Mouse (Mus musculus) limb, embryonic 15.5 days (tissue): ENCODE results near the gene Ints11. TPM values are rescaled to one million over a fixed set of nuclear protein-coding genes. Genes with fewer than 3 reads are reported as not detected.
A peak's percentile ranks its signal among the peaks of the same experiment; 100 is the strongest.

Experiments used
- ATAC-seq: fragments of 200-750 bp; cut with Nextera tagmentation; 2 replicates; pipeline ENCODE4 v1.8.0; 2017; ENCODE audit warnings: low read depth, moderate TSS enrichment; ENCODE audit not compliant: insufficient number of reproducible peaks, low FRiP score, low TSS enrichment
- H3K27ac ChIP-seq: fragments of 300-500 bp; sonication (generic); 2 replicates; pipeline ENCODE4 v1.5.1; 2015; ENCODE audit warnings: moderate library complexity, mild to moderate bottlenecking, inconsistent platforms
- H3K27me3 ChIP-seq: fragments of 300-500 bp; sonication (generic); 2 replicates; pipeline ENCODE4 v1.6.1; 2015; ENCODE audit warnings: inconsistent platforms
- H3K36me3 ChIP-seq: fragments of 300-500 bp; sonication (generic); 2 replicates; pipeline ENCODE4 v1.6.1; 2015; ENCODE audit warnings: inconsistent platforms
- H3K4me1 ChIP-seq: fragments of 300-500 bp; sonication (generic); 2 replicates; pipeline ENCODE4 v1.6.1; 2015; ENCODE audit warnings: inconsistent platforms
- H3K4me2 ChIP-seq: fragments of 300-500 bp; sonication (generic); 2 replicates; pipeline ENCODE4 v1.6.1; 2015; ENCODE audit warnings: mild to moderate bottlenecking, inconsistent platforms
- H3K4me3 ChIP-seq: fragments of 300-500 bp; sonication (generic); 2 replicates; pipeline ENCODE4 v1.5.1; 2015; ENCODE audit warnings: mild to moderate bottlenecking, inconsistent platforms
- H3K9ac ChIP-seq: fragments of 300-500 bp; sonication (generic); 2 replicates; pipeline ENCODE4 v1.6.1; 2015; ENCODE audit warnings: inconsistent platforms
- H3K9me3 ChIP-seq: fragments of 300-500 bp; sonication (generic); 2 replicates; pipeline ENCODE4 v1.6.1; 2016; ENCODE audit warnings: inconsistent platforms
- WGBS: fragments of 180-500 bp; shearing (Covaris S2); methylation state at CpG from one replicate; pipeline ENCODE4 v1.1.7; 2015; 5-methylcytosine and 5-hydroxymethylcytosine counted together
- polyA plus RNA-seq: library from polyadenylated mRNA; unstranded; fragments of >200 nt; fragmentation: Nextera tagmentation; extraction: Ambion mirVana; gene quantifications from 2 replicates; pipeline ENCODE4 v1.2.1, GENCODE M21; 2015

Ints11 gene
- polyA plus RNA-seq, 1 experiment from 2014 or later: 72.3 TPM

DNA sequence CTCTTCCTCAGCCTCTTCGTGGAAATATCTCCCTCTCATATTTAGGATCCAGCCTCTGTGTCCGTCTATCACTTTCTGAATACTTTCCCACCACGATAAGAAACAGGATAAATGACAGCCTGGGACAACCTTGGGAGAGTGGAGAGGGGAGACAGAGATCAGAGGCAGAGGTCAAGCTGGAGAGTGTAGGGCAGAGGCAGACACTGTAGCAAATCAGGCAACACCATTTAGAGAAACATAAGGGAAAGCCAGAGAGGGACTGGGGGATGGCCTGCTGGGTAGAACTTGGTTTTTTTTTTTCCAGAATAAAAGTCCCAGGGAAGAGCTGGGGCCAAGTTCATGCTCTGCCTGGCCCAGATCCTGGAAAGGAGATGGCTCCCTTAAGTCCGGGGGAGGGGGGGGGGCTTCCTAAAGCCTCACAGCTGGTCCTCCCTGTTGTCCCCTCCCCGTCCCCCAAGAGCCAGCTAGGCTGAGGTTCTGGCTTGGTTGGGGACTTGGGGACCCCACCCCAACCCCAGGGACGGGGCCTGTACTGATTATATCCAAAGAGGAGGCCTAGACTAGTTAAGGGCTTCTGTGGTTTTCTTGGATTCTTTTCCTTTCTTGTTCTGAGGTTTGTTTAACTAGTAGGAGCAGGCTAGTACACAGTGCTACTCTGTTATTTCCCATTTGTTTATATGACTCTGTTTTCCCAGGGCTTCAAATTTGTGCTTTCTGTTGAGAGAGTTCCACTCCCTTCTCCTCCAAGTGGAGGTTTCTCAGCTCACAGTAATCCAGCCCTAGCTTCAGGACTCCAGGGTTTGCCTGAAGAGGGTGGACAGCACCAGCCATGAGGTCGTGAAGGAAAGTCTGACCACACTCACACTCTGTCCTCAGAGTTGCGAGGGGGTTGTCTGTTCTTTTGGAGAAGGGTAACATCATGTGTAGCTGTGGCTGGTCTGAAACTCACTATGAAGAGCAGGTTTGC, 30.9 kb upstream of the Ints11 start:
- H3K4me3 ChIP-seq: peak overlapping the region; percentile 56; the same call in 1 of the 2 replicates
- H3K4me1 ChIP-seq: peaks cover 54% of the 10 kb centered on the region
- H3K9me3 ChIP-seq: no peaks in the 10 kb centered on the region
- 0 out of 2 replicates have a peak overlapping the region, but pooled peaks have one; percentile 92 for H3K4me2 ChIP-seq
- H3K27ac ChIP-seq: peak overlapping the region; percentile 86
- peaks cover 17% of the 10 kb centered on the region for H3K36me3 ChIP-seq
- 50% methylated on average over 8 of the region's 8 CpGs for WGBS
- ATAC-seq: no peak
- H3K27me3 ChIP-seq: no peaks in the 10 kb centered on the region
- H3K9ac ChIP-seq: no peak overlapping the region

DNA sequence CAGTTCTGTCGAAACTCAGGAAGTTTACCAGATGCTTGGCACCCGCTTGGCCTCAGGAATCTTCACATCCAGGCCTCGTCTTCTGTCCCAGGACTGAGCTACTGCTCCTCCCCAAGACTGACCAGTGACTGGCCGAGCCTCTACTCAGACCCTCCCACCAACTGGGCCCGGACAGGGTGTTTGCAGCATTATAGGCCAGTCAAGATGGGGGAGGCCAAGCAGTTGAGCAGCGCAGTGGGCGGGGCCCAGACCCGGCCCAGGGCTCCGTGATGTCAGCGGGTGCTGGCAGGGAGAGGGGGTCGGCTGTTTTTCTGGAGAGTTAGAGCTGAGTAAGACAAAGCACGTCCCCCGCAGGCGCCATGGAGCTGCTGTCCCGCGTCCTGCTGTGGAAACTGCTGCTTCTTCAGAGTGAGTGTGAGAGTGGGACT, 29.8 kb upstream of the Ints11 start, which contains the start of gene Mxra8:
Gene Mxra8, plus strand, starts transcription at position 198 of the 428 bp plus-strand sequence.
- Histone ChIP-seq H3K27ac (peak within 1 kb of the TSS; percentile 86), H3K27me3 (no peaks in the 10 kb centered on the region), H3K36me3 (peaks cover 24% of the 10 kb centered on the region), H3K9ac (peak within 1 kb of the TSS; percentile 55), H3K4me1 (peaks cover 45% of the 10 kb centered on the region), H3K4me3 (peak within 1 kb of the TSS; percentile 56), H3K4me2 (peak within 1 kb of the TSS; percentile 92), H3K9me3 (no peaks in the 10 kb centered on the region)
- ATAC-seq: peak; percentile 79
- WGBS: 4% methylated on average over 16 of the region's 16 CpGs

DNA sequence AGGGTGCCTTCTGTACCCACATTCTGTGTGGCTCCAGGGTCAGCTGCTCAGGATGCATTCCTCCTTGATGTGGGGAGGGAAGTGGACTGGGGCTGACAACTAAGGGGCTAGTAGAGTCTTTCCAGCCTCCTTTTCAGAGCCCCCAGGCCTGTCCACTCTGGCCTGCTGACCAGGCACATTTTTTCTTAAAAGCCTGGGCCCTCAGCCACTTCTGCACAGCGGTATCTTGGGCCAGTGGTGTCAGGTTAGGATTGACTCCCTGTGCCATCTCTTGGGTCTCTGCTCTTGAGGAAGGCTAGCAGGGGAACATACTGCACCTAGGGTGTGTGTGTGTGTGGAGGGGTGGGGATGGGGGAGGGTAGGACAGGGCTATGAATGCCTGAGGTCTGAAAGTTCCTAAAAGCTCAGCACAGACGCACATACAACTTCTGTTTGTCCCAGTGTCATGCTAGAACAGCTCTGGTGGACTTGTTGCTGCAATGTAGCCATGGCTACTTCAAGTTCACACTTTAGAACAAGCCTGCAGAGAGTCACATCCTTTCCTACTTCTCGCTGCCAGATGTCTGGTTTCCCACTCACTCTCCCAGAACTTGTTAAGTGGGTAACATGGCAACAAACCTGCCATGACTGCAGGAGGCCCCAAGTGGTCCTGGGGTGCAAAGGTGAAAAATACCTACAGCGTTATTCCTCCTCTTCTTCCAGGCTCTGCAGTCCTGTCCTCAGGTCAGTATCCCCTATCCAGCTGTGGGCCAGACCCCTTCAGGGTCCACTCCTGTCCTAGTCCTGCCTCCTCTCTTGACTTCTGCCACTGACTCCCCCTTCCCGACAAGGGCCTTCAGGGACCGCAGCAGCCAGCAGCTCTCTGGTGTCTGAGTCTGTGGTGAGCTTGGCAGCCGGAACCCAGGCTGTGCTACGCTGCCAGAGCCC, 29.0 kb upstream of the Ints11 start:
- Histone ChIP-seq H3K4me1 (peaks cover 45% of the 10 kb centered on the region), H3K9ac (peak overlapping the region; percentile 55), H3K4me3 (peak overlapping the region; percentile 56), H3K9me3 (no peaks in the 10 kb centered on the region), H3K27me3 (no peaks in the 10 kb centered on the region), H3K4me2 (peak overlapping the region; percentile 92), H3K36me3 (peaks cover 24% of the 10 kb centered on the region), H3K27ac (peak overlapping the region; percentile 86)
- WGBS: 8% methylated on average over 8 of the region's 8 CpGs
- ATAC-seq: no peak; the same call in 1 of the 2 replicates

DNA sequence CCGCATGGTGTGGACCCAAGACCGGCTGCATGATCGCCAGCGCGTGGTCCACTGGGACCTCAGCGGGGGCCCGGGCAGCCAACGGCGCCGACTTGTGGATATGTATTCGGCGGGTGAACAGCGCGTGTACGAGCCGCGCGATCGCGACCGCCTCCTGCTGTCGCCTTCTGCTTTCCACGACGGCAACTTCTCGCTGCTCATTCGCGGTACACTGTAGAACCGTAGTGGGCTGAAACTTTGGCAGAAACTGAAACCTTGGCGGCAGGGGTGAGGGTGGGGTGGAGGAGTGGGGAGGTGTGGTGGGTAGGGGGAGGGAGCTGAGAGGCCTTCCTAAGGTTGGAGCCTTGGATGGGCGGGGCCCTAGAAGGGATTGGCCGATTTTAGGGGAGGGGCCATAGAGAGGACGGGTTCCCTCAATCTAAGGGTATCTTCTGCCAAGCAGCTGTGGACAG, 28.3 kb upstream of the Ints11 start:
- Histone ChIP-seq H3K27me3 (no peaks in the 10 kb centered on the region), H3K9me3 (no peaks in the 10 kb centered on the region), H3K4me2 (peak overlapping the region; percentile 92), H3K4me1 (peaks cover 45% of the 10 kb centered on the region), H3K4me3 (peak overlapping the region; percentile 56), H3K36me3 (peaks cover 24% of the 10 kb centered on the region), H3K27ac (peak overlapping the region; percentile 86), H3K9ac (peak overlapping the region; percentile 55)
- ATAC-seq: peak; percentile 71
- WGBS: 1% methylated on average over 32 of the region's 32 CpGs

DNA sequence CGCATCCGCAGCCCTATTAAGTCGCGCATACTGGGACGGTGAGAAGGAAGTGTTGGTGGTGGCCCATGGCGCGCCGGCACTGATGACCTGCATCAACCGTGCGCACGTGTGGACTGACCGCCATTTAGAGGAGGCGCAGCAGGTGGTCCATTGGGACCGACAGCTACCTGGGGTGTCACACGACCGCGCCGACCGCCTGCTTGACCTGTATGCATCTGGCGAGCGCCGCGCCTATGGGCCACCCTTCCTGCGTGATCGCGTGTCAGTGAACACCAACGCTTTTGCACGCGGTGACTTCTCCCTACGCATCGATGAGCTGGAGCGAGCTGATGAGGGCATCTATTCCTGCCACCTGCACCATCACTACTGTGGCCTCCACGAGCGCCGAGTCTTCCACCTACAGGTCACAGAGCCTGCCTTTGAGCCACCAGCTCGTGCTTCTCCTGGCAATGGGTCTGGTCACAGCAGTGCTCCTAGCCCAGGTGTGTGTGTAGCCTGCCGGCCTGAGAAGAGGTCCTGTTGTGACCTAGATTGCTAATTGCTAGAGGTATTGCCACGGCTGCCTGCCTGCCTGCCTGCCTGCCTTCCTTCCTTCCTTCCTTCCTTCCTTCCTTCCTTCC, 27.6 kb upstream of the Ints11 start:
- Histone ChIP-seq H3K9ac (no peak overlapping the region), H3K36me3 (peaks cover 24% of the 10 kb centered on the region), H3K9me3 (no peaks in the 10 kb centered on the region), H3K4me1 (peaks cover 49% of the 10 kb centered on the region), H3K4me2 (peak overlapping the region; percentile 92), H3K4me3 (peak overlapping the region; percentile 56), H3K27me3 (no peaks in the 10 kb centered on the region), H3K27ac (peak overlapping the region; percentile 86; the same call in 1 of the 2 replicates)
- ATAC-seq: no peak
- 41% methylated on average over 38 of the region's 38 CpGs for WGBS

DNA sequence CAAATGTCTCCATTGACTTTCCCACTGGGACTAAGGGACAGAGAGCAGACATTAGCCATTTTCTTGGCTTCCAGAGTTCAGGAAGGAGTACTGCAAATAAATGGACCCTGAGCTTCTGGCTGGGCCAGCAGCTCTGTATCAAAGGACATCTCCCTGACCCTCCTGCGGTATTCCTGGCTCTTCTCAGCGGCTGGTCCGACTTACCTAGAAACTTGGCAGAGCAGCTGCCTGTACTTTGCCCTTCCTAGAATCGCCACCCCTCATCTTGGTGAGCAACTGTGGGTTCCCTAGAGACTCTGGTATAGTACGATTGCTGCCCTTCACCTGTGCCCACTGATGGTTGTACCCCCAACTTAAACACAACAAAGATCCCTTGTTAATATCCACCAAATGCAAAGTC, 26.1 kb upstream of the Ints11 start:
- H3K4me1 ChIP-seq: peaks cover 49% of the 10 kb centered on the region
- no peak overlapping the region for H3K27ac ChIP-seq
- no peak for ATAC-seq
- no peaks in the 10 kb centered on the region for H3K9me3 ChIP-seq
- WGBS: 91% methylated on average over 5 of the region's 5 CpGs
- no peak overlapping the region for H3K4me3 ChIP-seq
- H3K36me3 ChIP-seq: peaks cover 24% of the 10 kb centered on the region
- H3K9ac ChIP-seq: no peak overlapping the region
- no peak overlapping the region for H3K4me2 ChIP-seq
- H3K27me3 ChIP-seq: no peaks in the 10 kb centered on the region

DNA sequence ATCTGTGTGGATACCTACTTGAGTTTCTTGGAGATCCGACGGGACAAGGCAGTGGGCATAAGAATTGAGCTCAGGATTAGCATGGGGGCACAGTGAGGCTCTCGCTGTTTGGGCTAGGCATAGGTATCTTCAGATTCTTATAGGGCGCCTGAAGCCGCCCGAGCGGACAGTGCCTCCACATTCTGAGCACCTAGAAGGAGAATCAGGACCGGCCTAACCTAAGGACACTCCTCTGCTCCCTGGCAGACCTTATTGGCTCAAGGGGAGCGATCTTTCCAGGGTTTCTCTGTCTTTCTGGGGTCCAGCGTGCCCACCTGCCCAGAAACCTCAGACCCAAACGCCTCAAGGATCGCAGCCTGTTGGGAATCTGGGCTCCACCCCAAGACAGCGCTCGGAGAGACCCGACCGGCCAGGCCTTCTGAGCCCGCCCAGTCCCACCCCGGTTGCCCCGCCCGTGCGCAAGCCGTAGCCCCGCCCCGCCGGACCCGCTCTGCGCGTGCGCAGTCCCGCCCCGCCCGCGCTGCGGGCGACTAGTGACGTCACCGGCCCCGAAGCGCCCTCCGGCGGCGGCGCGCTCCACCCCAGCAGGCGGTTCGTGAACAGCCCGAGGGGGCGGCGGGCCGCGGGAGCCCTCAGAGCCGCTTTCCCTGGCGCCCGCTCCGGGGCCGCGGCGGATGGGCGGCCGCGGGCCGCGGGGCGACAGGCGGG, 22.3 kb upstream of the Ints11 start, which contains the start of gene Dvl1:
Gene Dvl1, plus strand, starts transcription at position 532 of the 708 bp plus-strand sequence.
- H3K27ac ChIP-seq: peak within 1 kb of the TSS; percentile 84
- H3K36me3 ChIP-seq: peaks cover 19% of the 10 kb centered on the region
- H3K4me1 ChIP-seq: peaks cover 42% of the 10 kb centered on the region
- no peaks in the 10 kb centered on the region for H3K9me3 ChIP-seq
- ATAC-seq: peak; percentile 87
- H3K4me3 ChIP-seq: peak within 1 kb of the TSS; percentile 89
- 2% methylated on average over 51 of the region's 65 CpGs for WGBS
- peak within 1 kb of the TSS; percentile 88 for H3K9ac ChIP-seq
- H3K4me2 ChIP-seq: peak within 1 kb of the TSS; percentile 94
- H3K27me3 ChIP-seq: no peaks in the 10 kb centered on the region

DNA sequence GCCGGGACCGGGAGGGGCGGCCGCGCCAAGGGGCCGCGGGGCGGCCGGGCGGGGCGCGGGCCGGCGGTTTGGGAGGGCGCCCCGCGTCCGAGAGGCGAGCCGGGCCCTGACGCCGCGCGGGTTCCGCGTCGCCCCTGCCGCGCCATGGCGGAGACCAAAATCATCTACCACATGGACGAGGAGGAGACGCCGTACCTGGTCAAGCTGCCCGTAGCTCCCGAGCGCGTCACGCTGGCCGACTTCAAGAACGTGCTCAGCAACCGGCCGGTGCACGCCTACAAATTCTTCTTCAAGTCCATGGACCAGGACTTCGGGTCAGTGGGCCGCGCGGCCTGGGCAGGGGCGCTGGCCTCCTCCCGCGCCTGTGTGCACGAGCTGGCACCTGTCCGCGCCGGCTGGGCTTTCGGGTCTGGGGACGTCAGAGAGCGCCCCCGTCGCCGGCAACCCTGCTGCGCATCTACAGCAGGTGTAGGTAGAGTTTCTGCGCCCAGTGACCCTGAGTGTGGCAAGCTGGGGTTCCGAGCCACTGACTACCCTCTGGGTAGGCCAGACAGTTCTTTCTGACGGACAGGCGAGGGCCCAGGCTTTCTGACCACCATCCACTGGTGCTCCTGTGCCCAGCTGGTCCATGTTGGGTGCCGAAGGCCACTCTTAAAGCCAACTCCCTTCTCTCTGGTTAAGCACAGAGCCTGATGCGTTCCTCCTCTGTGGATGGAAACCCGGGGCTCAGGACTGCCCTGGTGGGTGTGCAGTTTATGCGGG, 21.6 kb upstream of the Ints11 start:
- peak overlapping the region; percentile 89 for H3K4me3 ChIP-seq
- H3K27ac ChIP-seq: peak overlapping the region; percentile 84
- H3K4me1 ChIP-seq: peaks cover 42% of the 10 kb centered on the region
- H3K9me3 ChIP-seq: no peaks in the 10 kb centered on the region
- 1% methylated on average over 68 of the region's 69 CpGs for WGBS
- ATAC-seq: peak; percentile 45
- H3K9ac ChIP-seq: peak overlapping the region; percentile 88
- peaks cover 17% of the 10 kb centered on the region for H3K36me3 ChIP-seq
- H3K27me3 ChIP-seq: no peaks in the 10 kb centered on the region
- peak overlapping the region; percentile 94 for H3K4me2 ChIP-seq

DNA sequence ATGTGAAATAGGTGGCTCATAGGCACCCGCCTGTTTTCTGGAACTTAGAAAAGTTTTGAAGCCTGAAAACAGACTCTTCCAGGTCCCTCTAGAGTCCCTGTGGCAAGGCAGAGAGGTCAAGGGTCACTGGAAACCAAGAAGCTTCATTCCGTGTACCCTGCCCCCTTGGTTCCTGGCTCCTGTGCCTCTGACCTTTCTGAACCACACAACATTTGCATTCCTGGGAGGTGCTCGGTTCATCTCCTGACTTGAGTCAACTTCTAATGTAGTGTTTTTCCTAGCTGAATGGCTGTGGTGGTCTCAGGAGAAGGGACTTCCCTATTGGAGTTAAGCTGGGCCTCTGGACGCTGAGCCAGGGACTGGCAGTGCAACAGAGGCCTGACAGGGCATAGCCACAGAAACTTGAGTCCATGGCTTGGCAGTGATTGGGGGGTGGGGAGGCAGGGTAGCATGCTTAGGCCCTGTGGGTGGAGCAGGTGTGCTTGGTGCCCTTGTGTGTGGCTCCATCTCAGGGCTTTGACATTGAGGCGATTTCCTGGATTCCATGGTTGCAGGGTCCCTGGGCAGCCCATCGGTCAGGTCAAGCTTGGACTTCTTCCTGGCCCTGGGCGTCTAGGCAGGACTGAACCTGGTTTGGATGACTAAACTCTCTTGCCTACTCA, 20.8 kb upstream of the Ints11 start:
- H3K27me3 ChIP-seq: no peaks in the 10 kb centered on the region
- H3K4me2 ChIP-seq: peak overlapping the region; percentile 94
- H3K27ac ChIP-seq: no peak overlapping the region
- H3K4me1 ChIP-seq: peaks cover 42% of the 10 kb centered on the region
- H3K9me3 ChIP-seq: no peaks in the 10 kb centered on the region
- WGBS: 65% methylated on average over 7 of the region's 7 CpGs
- peaks cover 15% of the 10 kb centered on the region for H3K36me3 ChIP-seq
- peak overlapping the region; percentile 88; the same call in 1 of the 2 replicates for H3K9ac ChIP-seq
- peak overlapping the region; percentile 89 for H3K4me3 ChIP-seq
- no peak for ATAC-seq

DNA sequence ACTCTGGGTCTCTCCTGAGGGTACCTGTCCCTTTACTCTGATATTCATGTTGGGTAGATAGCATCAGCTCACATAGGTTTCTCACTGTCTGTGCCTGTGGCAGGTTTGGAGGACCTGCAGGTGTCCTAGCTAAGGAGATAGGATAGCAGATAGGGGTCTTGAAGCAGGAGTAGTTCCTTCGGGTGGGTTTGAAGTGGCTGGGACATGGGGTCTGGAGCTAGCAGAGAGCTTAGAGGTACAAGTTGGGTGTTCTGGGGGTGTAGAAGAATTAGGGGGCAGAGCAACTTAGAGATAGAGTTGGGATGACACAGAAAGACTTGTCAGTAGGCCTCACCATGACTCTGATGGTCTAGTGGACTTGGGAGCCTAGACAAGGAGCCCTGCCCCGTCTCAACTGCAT, 20.0 kb upstream of the Ints11 start:
- H3K4me2 ChIP-seq: no peak overlapping the region
- WGBS: 87% methylated on average over 2 of the region's 2 CpGs
- ATAC-seq: no peak
- no peak overlapping the region for H3K27ac ChIP-seq
- H3K36me3 ChIP-seq: peaks cover 18% of the 10 kb centered on the region
- no peak overlapping the region for H3K9ac ChIP-seq
- no peak overlapping the region for H3K4me3 ChIP-seq
- no peaks in the 10 kb centered on the region for H3K9me3 ChIP-seq
- peaks cover 42% of the 10 kb centered on the region for H3K4me1 ChIP-seq
- no peaks in the 10 kb centered on the region for H3K27me3 ChIP-seq
